Mouse (Mus musculus) forebrain, embryonic 12.5 days (tissue): Measurements from ENCODE around the gene Tmc7. TPM values are rescaled to one million over a fixed set of nuclear protein-coding genes. Genes with fewer than 3 reads are reported as not detected.

Experiments
- ATAC-seq: fragments of 200-750 bp; cut with Nextera tagmentation; 2 replicates; pipeline ENCODE4 v1.8.0; 2017; ENCODE audit warnings: moderate TSS enrichment; ENCODE audit not compliant: low FRiP score
- H3K27ac ChIP-seq: fragments of 300-500 bp; sonication (generic); 2 replicates; pipeline ENCODE4 v1.5.1; 2016; ENCODE audit warnings: mild to moderate bottlenecking
- H3K27me3 ChIP-seq: fragments of 300-500 bp; sonication (generic); 2 replicates; pipeline ENCODE4 v1.6.1; 2016; ENCODE audit warnings: mild to moderate bottlenecking
- H3K36me3 ChIP-seq: fragments of 300-500 bp; sonication (generic); replicated peaks from 2 replicates; pipeline ENCODE4 v1.6.1; 2016; ENCODE audit warnings: mild to moderate bottlenecking
- H3K4me1 ChIP-seq: fragments of 300-500 bp; sonication (generic); 2 replicates; pipeline ENCODE4 v1.6.1; 2016
- H3K4me2 ChIP-seq: fragments of 300-500 bp; sonication (generic); 2 replicates; pipeline ENCODE4 v1.6.1; 2016; ENCODE audit warnings: mild to moderate bottlenecking, moderate library complexity
- H3K4me3 ChIP-seq: fragments of 300-500 bp; sonication (generic); replicated peaks from 2 replicates; pipeline ENCODE4 v1.5.1; 2016; ENCODE audit warnings: mild to moderate bottlenecking
- H3K9ac ChIP-seq: fragments of 300-500 bp; sonication (generic); 2 replicates; pipeline ENCODE4 v1.6.1; 2016; ENCODE audit warnings: mild to moderate bottlenecking
- H3K9me3 ChIP-seq: fragments of 300-500 bp; sonication (generic); 2 replicates; pipeline ENCODE4 v1.6.1; 2016
- WGBS: fragments of 180-500 bp; shearing (Covaris S2); methylation state at CpG from one replicate; pipeline ENCODE4 v1.1.7; 2016; 5-methylcytosine and 5-hydroxymethylcytosine counted together
- polyA plus RNA-seq: library from polyadenylated mRNA; unstranded; fragments of >200 nt; fragmentation: Nextera tagmentation; extraction: Ambion mirVana; gene quantifications from 2 replicates; pipeline ENCODE4 v1.2.1, GENCODE M21; 2016

Tmc7 gene
- polyA plus RNA-seq, 1 experiment from 2014 or later = 13.2 TPM

DNA sequence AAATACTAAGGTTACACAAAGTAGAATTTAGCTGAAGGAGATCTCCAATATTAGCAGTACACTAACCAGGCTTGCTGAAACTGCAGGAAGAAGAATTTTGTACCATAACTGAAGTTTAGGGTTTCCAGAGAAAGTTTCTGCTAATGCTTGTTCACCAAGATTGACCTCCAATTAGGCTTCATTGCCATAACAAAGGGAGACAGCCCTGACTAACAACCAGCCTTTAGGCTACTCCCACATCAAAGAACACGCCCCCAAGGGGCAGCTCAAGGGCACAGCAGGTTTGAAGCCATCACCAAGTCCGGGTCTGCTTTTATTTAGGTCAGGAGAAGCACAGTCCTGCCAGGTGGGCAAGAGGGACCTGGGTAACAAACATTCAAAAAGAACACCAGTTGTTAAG lies 4.6 kb downstream of the Tmc7 start:
- H3K4me1 ChIP-seq = peaks cover 28% of the 10 kb centered on the region
- no peak for ATAC-seq
- H3K36me3 ChIP-seq = peaks cover 19% of the 10 kb centered on the region
- H3K9ac ChIP-seq = no peak overlapping the region
- H3K27me3 ChIP-seq = no peaks in the 10 kb centered on the region
- H3K9me3 ChIP-seq = 0 out of 2 replicates have a peak, but pooled peaks cover 3% of the 10 kb centered on the region
- 74% methylated on average over 2 of the region's 2 CpGs for WGBS
- no peak overlapping the region for H3K4me2 ChIP-seq
- H3K27ac ChIP-seq = no peak overlapping the region
- H3K4me3 ChIP-seq = no peak overlapping the region

DNA sequence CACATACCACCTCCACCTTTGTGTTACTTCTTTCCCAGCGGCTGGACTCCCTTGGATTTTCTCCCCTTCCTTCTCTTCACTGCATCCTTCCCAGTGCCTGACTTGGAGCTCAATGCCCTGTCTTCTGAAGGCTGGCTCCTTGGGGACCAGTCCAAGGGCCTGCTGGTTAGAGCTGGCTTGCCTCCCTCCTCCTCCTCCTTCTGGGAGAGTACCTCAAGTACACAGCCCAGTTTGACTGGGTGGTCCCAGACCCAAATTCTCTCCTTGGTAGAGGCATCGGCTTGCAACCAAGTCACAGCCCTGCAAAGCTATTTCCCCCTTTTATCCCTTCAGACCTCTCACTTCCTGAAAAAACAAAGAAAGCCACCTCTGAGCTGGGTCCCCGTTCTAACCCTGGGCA lies 6.3 kb downstream of the Tmc7 start:
- WGBS = 78% methylated on average over 3 of the region's 3 CpGs
- H3K36me3 ChIP-seq = peaks cover 27% of the 10 kb centered on the region

DNA sequence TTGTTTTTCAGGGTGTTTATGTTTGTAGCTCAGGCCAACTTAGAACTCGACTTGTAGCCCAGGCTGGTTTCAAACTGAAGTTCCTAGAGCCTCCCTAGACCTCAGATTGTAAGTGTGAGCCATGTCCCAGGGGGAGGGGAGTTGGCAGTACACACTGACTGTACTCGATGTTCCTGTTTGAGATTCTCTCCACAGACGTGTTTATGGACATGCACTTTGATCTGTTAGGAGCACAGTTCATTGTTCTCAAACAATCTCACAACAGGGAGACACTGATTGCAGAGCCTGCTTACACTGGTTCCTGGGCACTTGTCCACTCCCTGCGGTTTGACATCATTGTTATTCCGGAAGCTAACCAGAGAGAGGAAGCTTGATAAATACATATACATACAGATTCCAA lies 12.5 kb downstream of the Tmc7 start:
- ATAC-seq = no peak
- Histone ChIP-seq H3K4me1 (peaks cover 17% of the 10 kb centered on the region), H3K4me3 (no peak overlapping the region), H3K9ac (no peak overlapping the region), H3K4me2 (no peak overlapping the region), H3K9me3 (peaks cover 6% of the 10 kb centered on the region; the same call in 1 of the 2 replicates), H3K27ac (no peak overlapping the region), H3K27me3 (no peaks in the 10 kb centered on the region), H3K36me3 (peaks cover 11% of the 10 kb centered on the region; the same call in 1 of the 2 replicates)
- 64% methylated on average over 5 of the region's 5 CpGs for WGBS

More for the DNA sequence above, 6.3 kb downstream of the Tmc7 start:
- H3K27me3 ChIP-seq = no peaks in the 10 kb centered on the region
- H3K4me3 ChIP-seq = no peak overlapping the region
- H3K9ac ChIP-seq = no peak overlapping the region
- ATAC-seq = no peak
- H3K4me2 ChIP-seq = no peak overlapping the region
- 0 out of 2 replicates have a peak, but pooled peaks cover 3% of the 10 kb centered on the region for H3K9me3 ChIP-seq
- H3K27ac ChIP-seq = no peak overlapping the region
- H3K4me1 ChIP-seq = peaks cover 26% of the 10 kb centered on the region

GRCm38 (mm10) chr7:118571350-118571749 lies 13.2 kb downstream of the Tmc7 start:
- ATAC-seq = no peak
- Histone ChIP-seq H3K9ac (no peak overlapping the region), H3K27me3 (no peaks in the 10 kb centered on the region), H3K4me2 (no peak overlapping the region), H3K4me1 (peaks cover 16% of the 10 kb centered on the region), H3K27ac (no peak overlapping the region), H3K4me3 (no peak overlapping the region), H3K9me3 (peaks cover 6% of the 10 kb centered on the region; the same call in 1 of the 2 replicates), H3K36me3 (peaks cover 16% of the 10 kb centered on the region)
- 54% methylated on average over 5 of the region's 5 CpGs for WGBS

DNA sequence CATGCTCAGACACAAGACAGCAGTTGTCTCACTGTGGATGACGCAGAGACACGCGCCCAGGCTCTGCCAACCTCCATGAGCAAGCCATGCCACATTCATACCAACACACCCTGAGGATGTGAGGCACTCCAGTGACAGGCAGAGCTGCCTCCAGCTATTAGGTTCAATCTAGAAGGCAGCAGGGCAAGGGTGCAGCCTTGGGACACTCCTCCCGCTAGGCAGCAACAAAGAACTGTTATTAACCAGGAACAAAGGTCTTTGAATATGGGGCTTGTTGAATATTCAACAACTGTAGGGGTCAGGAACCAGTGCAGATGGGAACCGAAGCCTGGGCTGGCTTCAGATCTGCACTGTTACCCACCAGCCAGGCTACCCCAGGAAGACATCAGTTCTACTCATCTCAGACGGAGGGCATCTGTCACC lies 15.4 kb downstream of the Tmc7 start:
- ATAC-seq = peak; percentile 72
- H3K9me3 ChIP-seq = peaks cover 6% of the 10 kb centered on the region; the same call in 1 of the 2 replicates
- peak overlapping the region; percentile 56; the same call in 1 of the 2 replicates for H3K27ac ChIP-seq

DNA sequence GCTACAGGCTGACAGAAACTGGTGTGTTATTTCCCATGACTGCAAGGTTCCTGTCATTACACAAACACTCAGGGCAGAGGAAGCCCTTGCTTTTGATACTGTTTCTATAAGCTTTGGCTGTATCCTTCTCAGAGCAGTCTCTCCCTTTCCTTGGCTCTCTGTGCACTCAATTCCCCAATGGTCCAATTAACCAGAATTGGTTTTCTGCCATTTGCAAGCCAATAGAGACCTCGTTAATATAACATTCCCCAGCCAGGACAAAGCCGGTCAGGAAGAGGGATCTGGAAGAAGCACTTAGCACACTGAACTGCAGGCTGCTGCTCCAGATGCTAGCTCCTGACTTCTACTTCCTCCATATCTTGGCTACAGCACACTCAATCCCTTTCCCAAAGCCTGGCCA lies 30.2 kb downstream of the Tmc7 start:
- Histone ChIP-seq H3K36me3 (peaks cover 81% of the 10 kb centered on the region), H3K9me3 (no peaks in the 10 kb centered on the region), H3K4me3 (no peak overlapping the region), H3K9ac (no peak overlapping the region), H3K27me3 (no peaks in the 10 kb centered on the region), H3K4me1 (no peaks in the 10 kb centered on the region), H3K4me2 (no peak overlapping the region), H3K27ac (no peak overlapping the region)
- ATAC-seq = no peak
- 44% methylated on average over 2 of the region's 2 CpGs for WGBS

More for the DNA sequence above, 15.4 kb downstream of the Tmc7 start:
- 58% methylated on average over 6 of the region's 6 CpGs for whole genome bisulfite sequencing
- no peak overlapping the region for H3K4me2 ChIP-seq
- peaks cover 32% of the 10 kb centered on the region for H3K36me3 ChIP-seq
- H3K9ac ChIP-seq = no peak overlapping the region
- peaks cover 9% of the 10 kb centered on the region for H3K4me1 ChIP-seq
- no peaks in the 10 kb centered on the region for H3K27me3 ChIP-seq
- H3K4me3 ChIP-seq = no peak overlapping the region

- WGBS = 65% methylated on average over 4 of the region's 4 CpGs
- H3K4me3 ChIP-seq = no peak overlapping the region
- no peaks in the 10 kb centered on the region for H3K4me1 ChIP-seq
- H3K4me2 ChIP-seq = no peak overlapping the region
- no peak overlapping the region for H3K9ac ChIP-seq
- H3K9me3 ChIP-seq = no peaks in the 10 kb centered on the region
- H3K27me3 ChIP-seq = no peaks in the 10 kb centered on the region
- no peak overlapping the region for H3K27ac ChIP-seq
- peaks cover 82% of the 10 kb centered on the region for H3K36me3 ChIP-seq
- no peak for ATAC-seq
Measured at GRCm38 (mm10) chr7:118553881-118554280, 30.7 kb downstream of the Tmc7 start.

- H3K36me3 ChIP-seq = peaks cover 85% of the 10 kb centered on the region
- H3K27me3 ChIP-seq = no peaks in the 10 kb centered on the region
- H3K4me3 ChIP-seq = no peak overlapping the region
- H3K9me3 ChIP-seq = no peaks in the 10 kb centered on the region
- no peak overlapping the region for H3K4me2 ChIP-seq
- H3K9ac ChIP-seq = no peak overlapping the region
- no peaks in the 10 kb centered on the region for H3K4me1 ChIP-seq
- H3K27ac ChIP-seq = no peak overlapping the region
- WGBS = 83% methylated on average over 10 of the region's 10 CpGs
- ATAC-seq = no peak
Measured at GRCm38 (mm10) chr7:118547451-118547850, 37.1 kb downstream of the Tmc7 start.

- WGBS = 97% methylated on average over 4 of the region's 4 CpGs
- no peaks in the 10 kb centered on the region for H3K9me3 ChIP-seq
- no peak overlapping the region for H3K9ac ChIP-seq
- H3K27me3 ChIP-seq = no peaks in the 10 kb centered on the region
- no peak overlapping the region for H3K27ac ChIP-seq
- H3K4me3 ChIP-seq = no peak overlapping the region
- no peak overlapping the region for H3K4me2 ChIP-seq
- ATAC-seq = no peak
- peaks cover 80% of the 10 kb centered on the region for H3K36me3 ChIP-seq
- no peaks in the 10 kb centered on the region for H3K4me1 ChIP-seq
Measured at GRCm38 (mm10) chr7:118544128-118544527, 40.4 kb downstream of the Tmc7 start.

DNA sequence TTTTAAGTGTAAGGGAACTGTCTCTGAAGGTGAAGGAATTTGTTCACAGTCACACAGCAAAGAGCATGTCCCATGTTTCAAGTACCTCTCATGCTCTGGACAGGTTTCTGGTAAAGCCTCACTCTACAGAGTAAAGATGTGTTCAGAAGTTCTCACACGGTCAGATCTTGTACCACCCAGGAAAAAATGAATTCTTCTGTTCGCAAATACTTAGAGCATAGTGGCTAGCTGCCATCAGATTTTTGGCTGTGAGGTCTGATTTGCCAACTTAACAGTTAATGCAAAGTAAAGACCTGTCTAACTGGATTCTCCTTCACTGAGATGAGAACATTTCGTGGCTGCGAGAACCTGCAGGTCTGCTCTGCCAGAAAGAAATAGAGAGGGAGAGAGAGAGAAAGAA lies 49.5 kb downstream of the Tmc7 start:
- no peak for ATAC-seq
- Histone ChIP-seq H3K4me1 (peaks cover 8% of the 10 kb centered on the region), H3K9ac (no peak overlapping the region), H3K36me3 (peaks cover 27% of the 10 kb centered on the region), H3K4me3 (no peak overlapping the region), H3K27ac (no peak overlapping the region), H3K9me3 (no peaks in the 10 kb centered on the region), H3K4me2 (no peak overlapping the region), H3K27me3 (no peaks in the 10 kb centered on the region)
- WGBS = 88% methylated on average over 4 of the region's 4 CpGs

DNA sequence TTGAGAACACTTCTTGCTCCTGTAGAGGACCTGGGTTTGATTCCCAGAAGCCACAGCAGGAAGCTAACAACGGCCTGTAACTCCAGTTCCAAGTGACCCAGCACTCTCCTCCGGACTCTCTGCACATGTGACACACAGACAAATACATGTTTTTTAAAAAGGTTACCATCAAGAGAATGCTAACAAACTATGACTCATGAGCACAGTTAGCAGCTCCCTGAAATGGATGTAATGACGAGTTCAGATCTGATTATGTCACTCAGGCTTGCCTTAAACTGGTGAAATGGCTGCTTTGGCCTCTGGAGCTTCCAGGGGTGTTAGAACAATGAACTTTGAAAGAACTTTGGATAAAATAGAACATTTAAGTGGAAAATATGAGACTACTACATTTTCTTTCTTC lies 50.2 kb downstream of the Tmc7 start:
- no peak overlapping the region for H3K4me2 ChIP-seq
- H3K4me1 ChIP-seq = peaks cover 8% of the 10 kb centered on the region
- WGBS = 77% methylated on average over 3 of the region's 3 CpGs
- no peak overlapping the region for H3K9ac ChIP-seq
- no peak for ATAC-seq
- no peak overlapping the region for H3K27ac ChIP-seq
- no peak overlapping the region for H3K4me3 ChIP-seq
- peaks cover 21% of the 10 kb centered on the region for H3K36me3 ChIP-seq
- H3K9me3 ChIP-seq = no peaks in the 10 kb centered on the region
- H3K27me3 ChIP-seq = no peaks in the 10 kb centered on the region

GRCm38 (mm10) chr7:118533178-118533578 lies 51.4 kb downstream of the Tmc7 start, which contains the start of gene Coq7:
Coq7 (minus strand) TSS chr7:118533356.
- H3K27me3 ChIP-seq = no peaks in the 10 kb centered on the region
- peaks cover 20% of the 10 kb centered on the region for H3K36me3 ChIP-seq
- peak within 1 kb of the TSS; percentile 54 for H3K4me2 ChIP-seq
- peak within 1 kb of the TSS; percentile 97 for H3K27ac ChIP-seq
- peak within 1 kb of the TSS; percentile 67 for H3K4me3 ChIP-seq
- H3K9ac ChIP-seq = peak within 1 kb of the TSS; percentile 73
- no peaks in the 10 kb centered on the region for H3K9me3 ChIP-seq
- peak; percentile 99 for ATAC-seq
- H3K4me1 ChIP-seq = peaks cover 8% of the 10 kb centered on the region
- WGBS = under 1% methylated on average over 31 of the region's 31 CpGs

DNA sequence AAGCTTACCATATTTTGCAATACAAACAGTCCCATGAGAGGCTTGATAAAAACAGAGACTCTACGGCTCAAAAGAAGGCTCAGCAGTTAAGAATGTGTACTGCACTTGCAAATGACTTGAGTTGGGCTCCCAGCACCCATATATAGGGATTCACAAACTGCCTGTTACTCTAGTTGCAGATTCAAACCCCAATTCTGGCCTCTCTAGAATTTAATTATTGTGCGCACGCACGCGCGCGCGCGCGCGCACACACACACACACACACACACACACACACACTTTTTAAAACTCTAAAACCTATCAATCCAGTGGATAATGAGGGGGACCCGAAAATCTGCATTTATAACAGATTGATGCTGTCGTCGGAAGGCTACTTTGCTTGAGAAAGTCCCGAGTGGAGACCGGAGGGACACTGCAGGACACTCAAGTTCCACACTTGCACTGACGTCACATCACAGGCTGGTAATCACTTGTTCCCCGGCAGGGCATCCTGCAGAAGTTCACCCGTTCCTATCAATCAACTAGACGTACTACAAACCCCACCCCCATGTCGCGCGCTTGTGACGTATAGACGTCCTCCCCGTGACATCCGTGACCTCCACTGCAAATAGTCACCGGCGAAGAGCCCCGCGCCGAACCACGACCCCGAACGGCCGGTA lies 51.9 kb downstream of the Tmc7 start:
- H3K4me2 ChIP-seq = peak overlapping the region; percentile 54
- peak; percentile 94 for ATAC-seq
- H3K27me3 ChIP-seq = no peaks in the 10 kb centered on the region
- peak overlapping the region; percentile 97 for H3K27ac ChIP-seq
- peaks cover 19% of the 10 kb centered on the region for H3K36me3 ChIP-seq
- peaks cover 8% of the 10 kb centered on the region for H3K4me1 ChIP-seq
- no peaks in the 10 kb centered on the region for H3K9me3 ChIP-seq
- H3K4me3 ChIP-seq = peak overlapping the region; percentile 67
- 2% methylated on average over 36 of the region's 36 CpGs for WGBS
- peak overlapping the region; percentile 73 for H3K9ac ChIP-seq
